Mouse (Mus musculus) stomach, postnatal 0 days (tissue): ENCODE measurements around the gene Cox4i2.

Experiments used
- CTCF ChIP-seq: IDR thresholded peaks from 2 replicates; pipeline ENCODE4 v1.5.1; 2016; ENCODE audit warnings: antibody characterized with exemption, low read depth, mild to moderate bottlenecking, moderate library complexity
- EP300 ChIP-seq: optimal IDR thresholded peaks from 2 replicates; pipeline ENCODE3; 2016; ENCODE audit warnings: antibody characterized with exemption

DNA sequence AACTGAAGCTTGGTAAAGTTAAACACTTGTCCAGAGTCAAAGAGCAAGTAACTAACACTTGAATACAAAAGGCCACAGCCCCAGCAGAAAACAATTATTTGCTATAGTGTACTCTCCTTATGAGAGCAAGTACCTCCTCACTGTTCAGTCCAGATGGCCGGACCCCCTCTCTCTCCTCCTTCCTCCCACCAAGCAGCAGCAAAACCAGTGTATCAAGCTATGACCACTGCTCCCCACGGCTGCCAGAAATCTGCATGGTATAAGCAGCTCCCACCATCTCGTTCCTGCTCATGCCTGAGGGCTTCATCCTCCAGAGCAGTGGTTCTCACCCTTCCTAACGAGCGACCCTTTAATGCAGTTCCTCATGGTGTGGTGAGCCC, 51.1 kb downstream of the Cox4i2 start:
- TF ChIP-seq EP300 (no peak), CTCF (no peak)
